Mouse (Mus musculus): ENCODE data around the gene Nhs. TPM values are rescaled to one million over a fixed set of nuclear protein-coding genes. Genes with fewer than 3 reads are reported as not detected.
A peak's percentile ranks its signal among the peaks of the same experiment; 100 is the strongest.
"Not testable (repeated sequence)": the region's sequence is repeated elsewhere in the genome, so short reads cannot be mapped to it uniquely, and the experiment has no call there.

Nhs gene
- total and polyA plus RNA-seq, 2 experiments from 2014 or later, result 4.0 to 16.5 TPM

- ATAC-seq, result no peak
- 0 out of 2 replicates have a peak, but pooled peaks cover 2% of the 10 kb centered on the region for H3K27me3 ChIP-seq (ENCODE audit: insufficient read depth, low read length)
- WGBS, result 75% methylated on average over 1 of the region's 1 CpGs
These were observed 282.4 kb downstream of the Nhs start for GRCm38 (mm10) chrX:161877123-161877522.

GRCm38 (mm10) chrX:161873511-161873910, 286.0 kb downstream of the Nhs start:
- no peak for ATAC-seq
- TF ChIP-seq CTCF (IDR thresholded peaks at IDR 0.05; ENCODE audit: low read depth), result peak; percentile 38
- Histone ChIP-seq H3K9ac (replicated peaks; ENCODE audit: low read length) (no peak overlapping the region), H3K27me3 (ENCODE audit: insufficient read depth, low read length) (0 out of 2 replicates have a peak, but pooled peaks cover 2% of the 10 kb centered on the region), H3K4me1 (ENCODE audit: insufficient read depth, low read length) (no peaks in the 10 kb centered on the region), H3K4me2 (ENCODE audit: low read depth, low read length) (no peak overlapping the region), H3K36me3 (ENCODE audit: insufficient read depth, low read length) (no peaks in the 10 kb centered on the region), H3K4me3 (ENCODE audit: low read length) (no peak overlapping the region), H3K27ac (no peak overlapping the region), H3K9me3 (ENCODE audit: low read length) (no peaks in the 10 kb centered on the region)
- peak; percentile 60 for DNase-seq (ENCODE audit: low spot score)

More at GRCm38 (mm10) chrX:161877123-161877522, 282.4 kb downstream of the Nhs start:
- Histone ChIP-seq H3K9ac (replicated peaks; ENCODE audit: low read length) (no peak overlapping the region), H3K4me2 (ENCODE audit: low read depth, low read length) (no peak overlapping the region), H3K4me3 (ENCODE audit: low read length) (no peak overlapping the region), H3K9me3 (ENCODE audit: low read length) (no peaks in the 10 kb centered on the region), H3K27ac (no peak overlapping the region), H3K4me1 (ENCODE audit: insufficient read depth, low read length) (no peaks in the 10 kb centered on the region), H3K36me3 (ENCODE audit: insufficient read depth, low read length) (no peaks in the 10 kb centered on the region)
- no peak for TF ChIP-seq CTCF (IDR thresholded peaks at IDR 0.05; ENCODE audit: low read depth)
- no peak for DNase-seq (ENCODE audit: low spot score)

- H3K4me1 ChIP-seq (ENCODE audit: insufficient read depth, low read length), result no peaks in the 10 kb centered on the region
- no peaks in the 10 kb centered on the region for H3K36me3 ChIP-seq (ENCODE audit: insufficient read depth, low read length)
- H3K9me3 ChIP-seq (ENCODE audit: low read length), result no peaks in the 10 kb centered on the region
- TF ChIP-seq CTCF (IDR thresholded peaks at IDR 0.05; ENCODE audit: low read depth), result no peak
- H3K4me3 ChIP-seq (ENCODE audit: low read length), result no peak overlapping the region
- no peak overlapping the region for H3K9ac ChIP-seq (replicated peaks; ENCODE audit: low read length)
- H3K27me3 ChIP-seq (ENCODE audit: insufficient read depth, low read length), result 0 out of 2 replicates have a peak, but pooled peaks cover 2% of the 10 kb centered on the region
- WGBS, result 88% methylated on average over 7 of the region's 7 CpGs
- no peak overlapping the region for H3K27ac ChIP-seq
- DNase-seq (ENCODE audit: low spot score), result no peak
- ATAC-seq, result no peak
- H3K4me2 ChIP-seq (ENCODE audit: low read depth, low read length), result no peak overlapping the region
These were observed 288.2 kb downstream of the Nhs start for GRCm38 (mm10) chrX:161871306-161871705.

- Histone ChIP-seq H3K27me3 (ENCODE audit: insufficient read depth, low read length) (no peaks in the 10 kb centered on the region), H3K27ac (no peak overlapping the region), H3K9ac (replicated peaks; ENCODE audit: low read length) (no peak overlapping the region), H3K4me3 (ENCODE audit: low read length) (no peak overlapping the region), H3K9me3 (ENCODE audit: low read length) (no peaks in the 10 kb centered on the region), H3K36me3 (ENCODE audit: insufficient read depth, low read length) (no peaks in the 10 kb centered on the region), H3K4me1 (ENCODE audit: insufficient read depth, low read length) (no peaks in the 10 kb centered on the region), H3K4me2 (ENCODE audit: low read depth, low read length) (no peak overlapping the region)
- DNase-seq (ENCODE audit: low spot score) (no peak), ATAC-seq (no peak)
- WGBS, result 74% methylated on average over 2 of the region's 2 CpGs
- TF ChIP-seq CTCF (IDR thresholded peaks at IDR 0.05; ENCODE audit: low read depth), result no peak
These were observed 303.9 kb downstream of the Nhs start for GRCm38 (mm10) chrX:161855630-161856029.

- H3K27me3 ChIP-seq (ENCODE audit: insufficient read depth, low read length), result no peaks in the 10 kb centered on the region
- no peak overlapping the region for H3K4me3 ChIP-seq (ENCODE audit: low read length)
- H3K4me1 ChIP-seq (ENCODE audit: insufficient read depth, low read length), result no peaks in the 10 kb centered on the region
- WGBS, result 67% methylated on average over 4 of the region's 4 CpGs
- no peak overlapping the region for H3K4me2 ChIP-seq (ENCODE audit: low read depth, low read length)
- H3K27ac ChIP-seq, result no peak overlapping the region
- DNase-seq (ENCODE audit: low spot score), result no peak
- H3K9me3 ChIP-seq (ENCODE audit: low read length), result no peaks in the 10 kb centered on the region
- H3K9ac ChIP-seq (replicated peaks; ENCODE audit: low read length), result no peak overlapping the region
- ATAC-seq, result no peak
- H3K36me3 ChIP-seq (ENCODE audit: insufficient read depth, low read length), result no peaks in the 10 kb centered on the region
- TF ChIP-seq CTCF (IDR thresholded peaks at IDR 0.05; ENCODE audit: low read depth), result no peak
These were observed 305.8 kb downstream of the Nhs start for GRCm38 (mm10) chrX:161853626-161854312.

- not testable (repeated sequence) for H3K9ac ChIP-seq (replicated peaks; ENCODE audit: low read length); H3K27me3 ChIP-seq (ENCODE audit: insufficient read depth, low read length); H3K4me2 ChIP-seq (ENCODE audit: low read depth, low read length); H3K4me3 ChIP-seq (ENCODE audit: low read length); H3K9me3 ChIP-seq (ENCODE audit: low read length); H3K4me1 ChIP-seq (ENCODE audit: insufficient read depth, low read length); H3K36me3 ChIP-seq (ENCODE audit: insufficient read depth, low read length); ATAC-seq; H3K27ac ChIP-seq
- TF ChIP-seq CTCF (IDR thresholded peaks at IDR 0.05; ENCODE audit: low read depth), result peak; percentile 70
- 23% methylated on average over 2 of the region's 2 CpGs for WGBS
- DNase-seq (ENCODE audit: low spot score), result peak; percentile 73
These were observed 333.3 kb downstream of the Nhs start for GRCm38 (mm10) chrX:161826186-161826585.

GRCm38 (mm10) chrX:161790182-161790581, 369.3 kb downstream of the Nhs start:
- WGBS, result 25% methylated on average over 6 of the region's 6 CpGs
- DNase-seq (ENCODE audit: low spot score), result peak; percentile 71
- H3K27me3 ChIP-seq (ENCODE audit: insufficient read depth, low read length), result no peaks in the 10 kb centered on the region
- H3K4me2 ChIP-seq (ENCODE audit: low read depth, low read length), result no peak overlapping the region
- H3K4me3 ChIP-seq (ENCODE audit: low read length), result no peak overlapping the region
- no peaks in the 10 kb centered on the region for H3K36me3 ChIP-seq (ENCODE audit: insufficient read depth, low read length)
- H3K4me1 ChIP-seq (ENCODE audit: insufficient read depth, low read length), result no peaks in the 10 kb centered on the region
- TF ChIP-seq CTCF (IDR thresholded peaks at IDR 0.05; ENCODE audit: low read depth), result peak; percentile 71
- no peak overlapping the region for H3K27ac ChIP-seq
- no peak for ATAC-seq
- H3K9ac ChIP-seq (replicated peaks; ENCODE audit: low read length), result no peak overlapping the region
- no peaks in the 10 kb centered on the region for H3K9me3 ChIP-seq (ENCODE audit: low read length)

All from hindbrain, postnatal 0 days (tissue).